Mouse (Mus musculus): ENCODE results near the gene Cd70.

- no peak for TF ChIP-seq CTCF (IDR thresholded peaks at IDR 0.05; ENCODE audit: low read depth, low read length)
- TF ChIP-seq POLR2A (IDR thresholded peaks at IDR 0.05; ENCODE audit: extremely low read depth, insufficient read depth, low read length), result no peak
Observed at GRCm38 (mm10) chr17:57124792-57125191, 24.8 kb downstream of the Cd70 start.
